Mouse (Mus musculus) liver, embryonic 13.5 days (tissue): ENCODE measurements around the gene Gm49325. TPM values are rescaled to one million over a fixed set of nuclear protein-coding genes. Genes with fewer than 3 reads are reported as not detected.

Source experiments
- ATAC-seq: fragments of 200-750 bp; cut with Nextera tagmentation; 2 replicates; pipeline ENCODE4 v1.8.0; 2017; ENCODE audit warnings: low read depth, mild to moderate bottlenecking, moderate number of reproducible peaks, moderate library complexity
- DNase-seq: peaks from one replicate; pipeline ENCODE4 v3.0.0; 2022
- H3K27ac ChIP-seq: fragments of 300-500 bp; sonication (generic); 2 replicates; pipeline ENCODE4 v1.5.1; 2015; ENCODE audit warnings: moderate library complexity, mild to moderate bottlenecking, inconsistent platforms
- H3K27me3 ChIP-seq: fragments of 300-500 bp; sonication (generic); 2 replicates; pipeline ENCODE4 v1.6.1; 2015; ENCODE audit warnings: mild to moderate bottlenecking, inconsistent platforms
- H3K36me3 ChIP-seq: fragments of 300-500 bp; sonication (generic); 2 replicates; pipeline ENCODE4 v1.6.1; 2015; ENCODE audit warnings: mild to moderate bottlenecking, inconsistent platforms
- H3K4me1 ChIP-seq: fragments of 300-500 bp; sonication (generic); replicated peaks from 2 replicates; pipeline ENCODE4 v1.6.1; 2015; ENCODE audit warnings: inconsistent platforms
- H3K4me2 ChIP-seq: fragments of 300-500 bp; sonication (generic); 2 replicates; pipeline ENCODE4 v1.6.1; 2015; ENCODE audit warnings: inconsistent platforms, mild to moderate bottlenecking, moderate library complexity
- H3K4me3 ChIP-seq: fragments of 300-500 bp; sonication (generic); replicated peaks from 2 replicates; pipeline ENCODE4 v1.5.1; 2015; ENCODE audit warnings: mild to moderate bottlenecking, inconsistent platforms
- H3K9ac ChIP-seq: fragments of 300-500 bp; sonication (generic); 2 replicates; pipeline ENCODE4 v1.6.1; 2015; ENCODE audit warnings: mild to moderate bottlenecking, inconsistent platforms
- H3K9me3 ChIP-seq: fragments of 300-500 bp; sonication (generic); replicated peaks from 2 replicates; pipeline ENCODE4 v1.6.1; 2016; ENCODE audit warnings: inconsistent platforms
- WGBS: fragments of 180-500 bp; shearing (Covaris S2); methylation state at CpG from one replicate; pipeline ENCODE4 v1.1.7; 2015; ENCODE audit not compliant: insufficient replicate concordance; 5-methylcytosine and 5-hydroxymethylcytosine counted together
- polyA plus RNA-seq: library from polyadenylated mRNA; unstranded; fragments of >200 nt; fragmentation: Nextera tagmentation; extraction: Ambion mirVana; gene quantifications from 2 replicates; pipeline ENCODE4 v1.2.1, GENCODE M21; 2015

Gm49325 gene
- polyA plus RNA-seq, 1 experiment from 2014 or later: 1.1 TPM

- no peaks in the 10 kb centered on the region for H3K9me3 ChIP-seq
- no peak for ATAC-seq
- no peak overlapping the region for H3K9ac ChIP-seq
- no peak overlapping the region for H3K4me2 ChIP-seq
- WGBS: 59% methylated on average over 1 of the region's 1 CpGs
- H3K36me3 ChIP-seq: no peaks in the 10 kb centered on the region
- no peak for DNase-seq
- H3K27ac ChIP-seq: no peak overlapping the region
- H3K4me3 ChIP-seq: no peak overlapping the region
- 0 out of 2 replicates have a peak, but pooled peaks cover 2% of the 10 kb centered on the region for H3K27me3 ChIP-seq
- peaks cover 19% of the 10 kb centered on the region for H3K4me1 ChIP-seq
Observed at GRCm38 (mm10) chr10:77573162-77573561, 32.8 kb upstream of the Gm49325 start.

- Histone ChIP-seq H3K27ac (no peak overlapping the region), H3K4me3 (peak overlapping the region; percentile 80; the same call in 1 of the 2 replicates), H3K4me2 (peak overlapping the region; percentile 92), H3K36me3 (no peaks in the 10 kb centered on the region), H3K9me3 (no peaks in the 10 kb centered on the region), H3K9ac (no peak overlapping the region), H3K4me1 (peaks cover 37% of the 10 kb centered on the region), H3K27me3 (no peaks in the 10 kb centered on the region)
- ATAC-seq (no peak), DNase-seq (no peak)
- WGBS: 56% methylated on average over 10 of the region's 10 CpGs
Observed at GRCm38 (mm10) chr10:77580027-77580920, 25.7 kb upstream of the Gm49325 start.

GRCm38 (mm10) chr10:77581023-77581407, 25.0 kb upstream of the Gm49325 start:
- Histone ChIP-seq H3K27me3 (no peaks in the 10 kb centered on the region), H3K9me3 (no peaks in the 10 kb centered on the region), H3K4me2 (peak overlapping the region; percentile 92), H3K4me1 (peaks cover 44% of the 10 kb centered on the region), H3K9ac (peak overlapping the region; percentile 77), H3K27ac (peak overlapping the region; percentile 98), H3K36me3 (peaks cover 5% of the 10 kb centered on the region; the same call in 1 of the 2 replicates), H3K4me3 (peak overlapping the region; percentile 80)
- no peak for ATAC-seq
- no peak for DNase-seq
- 4% methylated on average over 8 of the region's 8 CpGs for WGBS

- WGBS: under 1% methylated on average over 64 of the region's 64 CpGs
Observed at GRCm38 (mm10) chr10:77581408-77582284, 24.4 kb upstream of the Gm49325 start, which contains the start of gene Pttg1ip. TSS of gene Pttg1ip (plus strand) at chr10:77581720.

GRCm38 (mm10) chr10:77582285-77582618, 23.7 kb upstream of the Gm49325 start:
- Histone ChIP-seq H3K4me2 (peak overlapping the region; percentile 92), H3K4me3 (peak overlapping the region; percentile 80), H3K9ac (peak overlapping the region; percentile 85), H3K27me3 (no peaks in the 10 kb centered on the region), H3K36me3 (peaks cover 16% of the 10 kb centered on the region), H3K4me1 (peaks cover 56% of the 10 kb centered on the region), H3K27ac (peak overlapping the region; percentile 98), H3K9me3 (no peaks in the 10 kb centered on the region)
- ATAC-seq: peak; percentile 6; the same call in 1 of the 2 replicates
- WGBS: 5% methylated on average over 8 of the region's 8 CpGs
- no peak for DNase-seq

More at GRCm38 (mm10) chr10:77581408-77582284, 24.4 kb upstream of the Gm49325 start, which contains the start of gene Pttg1ip:
- peaks cover 50% of the 10 kb centered on the region for H3K4me1 ChIP-seq
- H3K27ac ChIP-seq: peak within 1 kb of the TSS; percentile 98
- DNase-seq (peak; percentile 95), ATAC-seq (peak; percentile 94)
- H3K4me3 ChIP-seq: peak within 1 kb of the TSS; percentile 80
- H3K4me2 ChIP-seq: peak within 1 kb of the TSS; percentile 92
- H3K9ac ChIP-seq: peak within 1 kb of the TSS; percentile 85
- peaks cover 10% of the 10 kb centered on the region for H3K36me3 ChIP-seq
- H3K27me3 ChIP-seq: no peaks in the 10 kb centered on the region
- no peaks in the 10 kb centered on the region for H3K9me3 ChIP-seq

DNA sequence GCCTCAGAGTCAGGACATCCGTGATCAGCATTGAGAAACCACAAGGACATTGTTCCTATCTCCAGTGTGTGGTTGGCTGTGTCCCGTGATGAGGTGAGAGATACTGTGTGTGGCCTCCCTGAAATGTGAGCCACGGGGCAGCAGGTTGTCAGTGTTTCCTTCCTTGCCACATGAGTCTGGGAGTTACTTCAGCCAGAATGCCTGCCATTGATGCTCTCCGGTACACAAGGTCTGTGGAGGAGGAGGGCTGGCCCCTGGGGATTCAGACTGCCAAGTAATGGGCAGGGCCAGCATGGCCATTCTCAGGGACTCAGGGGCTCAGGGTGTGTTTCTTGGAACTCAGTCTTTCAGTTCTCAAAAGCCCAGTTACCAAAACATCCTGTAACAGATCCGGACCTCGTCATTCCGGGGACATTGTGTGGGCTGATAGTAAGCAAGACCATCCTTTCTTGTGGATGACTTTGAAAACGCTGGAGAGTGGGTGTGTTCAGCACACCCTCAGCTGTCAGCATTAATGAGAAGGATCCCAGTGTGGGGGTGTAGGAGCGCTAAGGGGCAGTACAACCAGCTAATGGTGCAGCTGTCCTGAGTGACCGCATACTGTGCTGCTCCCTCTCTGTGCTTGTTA, 22.1 kb upstream of the Gm49325 start:
- WGBS: 22% methylated on average over 10 of the region's 10 CpGs
- DNase-seq (peak; percentile 19), ATAC-seq (no peak)
- peaks cover 32% of the 10 kb centered on the region for H3K36me3 ChIP-seq
- peak overlapping the region; percentile 73 for H3K27ac ChIP-seq
- peak overlapping the region; percentile 80 for H3K4me3 ChIP-seq
- peaks cover 73% of the 10 kb centered on the region for H3K4me1 ChIP-seq
- H3K9ac ChIP-seq: peak overlapping the region; percentile 85
- no peaks in the 10 kb centered on the region for H3K9me3 ChIP-seq
- no peaks in the 10 kb centered on the region for H3K27me3 ChIP-seq
- H3K4me2 ChIP-seq: peak overlapping the region; percentile 92

DNA sequence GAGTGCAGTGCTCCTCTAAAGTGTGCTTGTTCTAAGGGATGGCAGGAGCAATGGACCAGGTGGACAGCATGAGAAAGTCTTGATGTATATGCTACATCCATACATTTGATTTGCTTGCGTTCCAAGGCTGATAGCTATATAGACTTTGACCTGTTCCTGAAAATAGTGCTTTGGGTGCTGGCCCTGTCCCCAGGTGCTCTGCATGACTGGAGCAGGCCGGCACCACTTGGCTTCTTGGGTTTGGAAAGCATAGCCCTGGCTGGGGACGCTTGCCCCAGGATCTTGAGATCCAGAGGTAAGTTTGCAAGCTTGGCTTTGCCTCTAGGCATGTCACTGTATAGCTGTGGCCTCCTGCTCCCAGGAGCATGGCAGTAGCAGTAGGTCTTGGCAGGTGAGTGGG, 19.4 kb upstream of the Gm49325 start:
- no peak overlapping the region for H3K4me2 ChIP-seq
- H3K4me3 ChIP-seq: no peak overlapping the region
- no peak overlapping the region for H3K27ac ChIP-seq
- H3K9me3 ChIP-seq: no peaks in the 10 kb centered on the region
- H3K9ac ChIP-seq: 0 out of 2 replicates have a peak overlapping the region, but pooled peaks have one; percentile 3
- H3K27me3 ChIP-seq: no peaks in the 10 kb centered on the region
- H3K36me3 ChIP-seq: peaks cover 56% of the 10 kb centered on the region
- H3K4me1 ChIP-seq: peaks cover 86% of the 10 kb centered on the region
- no peak for ATAC-seq
- no peak for DNase-seq
- 77% methylated on average over 3 of the region's 3 CpGs for WGBS

DNA sequence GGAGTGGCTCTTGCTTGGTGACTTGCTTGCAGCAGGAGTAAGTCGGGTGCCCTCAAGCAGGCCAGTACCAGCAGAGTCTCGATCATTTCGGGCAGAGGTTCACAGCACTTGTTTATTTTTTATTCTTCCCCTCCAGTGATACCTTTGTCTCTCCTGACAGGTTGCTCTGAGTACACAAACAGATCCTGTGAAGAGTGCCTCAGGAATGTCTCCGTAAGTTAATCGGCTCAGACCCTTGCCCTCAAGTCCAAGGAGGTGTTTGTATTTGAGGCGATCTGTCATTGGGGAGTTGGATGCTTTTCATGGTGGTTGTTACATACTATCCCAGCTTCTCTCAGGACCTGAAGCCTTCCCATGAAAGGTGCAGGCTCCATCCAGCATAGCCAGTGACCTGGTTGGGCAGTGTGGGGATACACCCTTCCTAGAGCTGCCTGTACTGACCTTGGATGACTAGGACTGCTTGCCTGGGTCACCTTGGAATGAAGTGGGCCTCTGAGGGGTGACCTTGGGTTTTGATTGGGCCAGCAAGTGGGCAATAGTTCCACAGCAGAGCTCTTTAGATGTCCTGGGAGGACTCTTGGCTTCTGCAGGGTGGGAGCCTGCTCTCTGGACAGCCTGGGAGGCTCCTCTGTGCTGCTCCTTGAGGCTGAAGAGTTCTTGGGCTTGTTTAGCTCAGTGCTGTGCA, 18.8 kb upstream of the Gm49325 start:
- H3K4me1 ChIP-seq: peaks cover 87% of the 10 kb centered on the region
- H3K4me3 ChIP-seq: no peak overlapping the region
- H3K4me2 ChIP-seq: no peak overlapping the region
- no peaks in the 10 kb centered on the region for H3K27me3 ChIP-seq
- 82% methylated on average over 6 of the region's 6 CpGs for WGBS
- 0 out of 2 replicates have a peak overlapping the region, but pooled peaks have one; percentile 3 for H3K9ac ChIP-seq
- ATAC-seq (no peak), DNase-seq (no peak)
- H3K9me3 ChIP-seq: no peaks in the 10 kb centered on the region
- H3K36me3 ChIP-seq: peaks cover 61% of the 10 kb centered on the region
- H3K27ac ChIP-seq: peak overlapping the region; percentile 43; the same call in 1 of the 2 replicates

DNA sequence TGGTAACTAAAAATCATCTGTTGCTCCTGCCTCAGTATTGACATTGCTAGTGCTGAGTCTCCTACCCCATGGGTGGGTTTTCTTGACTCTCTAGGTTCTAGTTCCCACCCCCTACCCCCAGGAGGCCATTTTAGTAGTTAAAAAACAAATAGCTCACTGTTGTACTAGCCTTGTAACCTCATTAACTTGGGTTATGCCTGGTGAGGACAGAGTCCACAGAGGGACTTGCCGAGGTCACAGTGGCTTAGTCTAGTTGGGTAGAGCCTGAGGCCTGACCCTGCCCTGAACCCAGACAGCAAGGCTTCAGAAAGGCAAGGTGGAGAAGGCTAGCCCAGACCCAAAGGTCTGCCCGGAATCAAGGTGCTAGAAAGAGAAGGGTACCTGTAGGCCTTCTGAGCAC, 18.0 kb upstream of the Gm49325 start:
- 79% methylated on average over 2 of the region's 2 CpGs for WGBS
- no peak overlapping the region for H3K9ac ChIP-seq
- H3K4me3 ChIP-seq: no peak overlapping the region
- H3K27ac ChIP-seq: 0 out of 2 replicates have a peak overlapping the region, but pooled peaks have one; percentile 18
- DNase-seq: no peak
- H3K4me1 ChIP-seq: peaks cover 79% of the 10 kb centered on the region
- no peak for ATAC-seq
- H3K4me2 ChIP-seq: no peak overlapping the region
- no peaks in the 10 kb centered on the region for H3K27me3 ChIP-seq
- H3K36me3 ChIP-seq: peaks cover 69% of the 10 kb centered on the region
- H3K9me3 ChIP-seq: no peaks in the 10 kb centered on the region

- peak overlapping the region; percentile 83 for H3K27ac ChIP-seq
Observed at GRCm38 (mm10) chr10:77589117-77589516, 16.9 kb upstream of the Gm49325 start.

More at GRCm38 (mm10) chr10:77589117-77589516, 16.9 kb upstream of the Gm49325 start:
- H3K4me2 ChIP-seq: no peak overlapping the region
- no peak for DNase-seq
- H3K4me1 ChIP-seq: peaks cover 68% of the 10 kb centered on the region
- H3K27me3 ChIP-seq: no peaks in the 10 kb centered on the region
- no peak for ATAC-seq
- no peak overlapping the region for H3K9ac ChIP-seq
- no peaks in the 10 kb centered on the region for H3K9me3 ChIP-seq
- H3K4me3 ChIP-seq: no peak overlapping the region
- WGBS: 20% methylated on average over 7 of the region's 7 CpGs
- peaks cover 80% of the 10 kb centered on the region for H3K36me3 ChIP-seq
